Mouse (Mus musculus) brain, embryonic 18.5 days (tissue): ENCODE measurements around the gene Nmu.

Experiments
- DNase-seq: peaks from one replicate; pipeline ENCODE4 v3.0.0-alpha.2; 2012; ENCODE audit warnings: low read depth, low spot score

Nmu gene

DNA sequence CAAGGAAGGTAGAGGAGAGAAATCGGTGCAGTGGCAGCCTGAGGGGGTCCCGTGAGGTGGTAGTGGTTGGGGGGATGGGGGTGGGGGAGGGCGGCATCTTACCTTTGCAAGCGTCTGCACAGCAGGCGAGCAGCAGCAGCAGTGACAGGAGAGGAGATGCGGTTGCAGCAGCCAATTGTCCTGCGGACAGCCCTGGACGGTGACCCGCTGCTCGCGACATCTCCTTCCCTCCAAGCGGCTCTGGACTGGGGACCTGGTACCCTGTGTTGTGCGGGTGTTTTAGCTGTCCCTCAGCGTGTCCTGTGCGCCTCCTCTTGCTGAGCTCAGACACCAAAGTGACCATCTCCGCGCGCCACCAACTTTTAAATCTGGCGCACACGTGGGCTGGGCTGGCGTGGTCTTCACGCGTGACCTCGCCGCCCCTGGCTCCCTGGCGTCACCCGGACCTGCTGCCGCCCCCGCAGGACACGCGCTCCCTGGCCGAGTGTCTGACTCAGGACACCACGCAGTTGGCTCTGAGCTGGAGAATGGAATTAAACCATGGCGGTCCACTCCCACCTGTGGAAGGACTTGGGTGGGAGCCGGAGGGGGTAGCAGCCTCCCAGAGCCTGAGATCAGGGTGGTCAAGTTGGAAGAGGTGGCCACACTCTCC, at the start of gene Nmu:
Nmu (minus strand) TSS at position 336 of the 652 bp plus-strand sequence.
- DNase-seq: no peak

DNA sequence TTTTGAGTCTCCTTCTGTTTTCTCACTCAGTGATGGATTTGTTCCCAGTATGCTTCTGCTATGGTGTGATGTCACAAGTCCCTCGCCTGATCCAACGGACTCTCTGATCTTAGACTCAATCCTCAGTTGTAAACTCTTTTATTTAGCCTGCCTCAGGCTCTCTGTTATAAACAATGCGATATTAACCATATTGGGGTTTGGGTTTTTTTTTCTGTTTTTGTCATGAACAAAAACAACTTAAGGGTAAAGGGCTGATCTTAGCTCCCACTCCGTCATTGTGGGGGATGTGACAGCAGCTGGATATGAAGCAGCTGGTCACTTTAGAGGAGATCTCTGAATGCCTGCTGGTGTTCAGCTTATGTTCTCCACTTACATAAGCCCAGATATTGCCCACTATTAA, 48.1 kb upstream of the Nmu start:
- DNase-seq: no peak

DNA sequence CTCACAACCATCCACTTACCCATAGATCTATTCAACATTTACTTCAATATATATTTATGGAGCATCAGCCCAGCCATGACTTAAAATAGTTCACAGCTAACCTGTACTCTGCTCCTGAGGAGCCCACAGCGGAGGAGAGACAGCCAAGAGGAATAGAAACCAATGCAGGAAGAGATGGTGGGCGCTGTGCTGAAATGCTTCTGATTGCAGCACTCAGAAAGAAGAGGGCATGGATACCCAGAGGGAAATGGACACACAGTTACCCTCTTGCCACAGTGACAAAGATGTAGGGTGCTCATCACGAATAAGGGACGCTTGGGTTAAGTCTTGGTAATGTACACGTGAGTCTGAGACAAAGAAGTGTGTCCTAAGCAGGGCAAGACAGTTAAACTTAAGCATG, 30.8 kb upstream of the Nmu start:
- DNase-seq: no peak

- DNase-seq: no peak
Measured at GRCm38 (mm10) chr5:76389041-76389795, 25.6 kb upstream of the Nmu start.

GRCm38 (mm10) chr5:76388474-76388873, 24.9 kb upstream of the Nmu start:
- DNase-seq: no peak

GRCm38 (mm10) chr5:76383673-76384072, 20.1 kb upstream of the Nmu start:
- DNase-seq: no peak

- no peak for DNase-seq
Measured at GRCm38 (mm10) chr5:76381836-76382235, 18.2 kb upstream of the Nmu start.

- DNase-seq: no peak
Measured at GRCm38 (mm10) chr5:76379216-76379615, 15.6 kb upstream of the Nmu start.

DNA sequence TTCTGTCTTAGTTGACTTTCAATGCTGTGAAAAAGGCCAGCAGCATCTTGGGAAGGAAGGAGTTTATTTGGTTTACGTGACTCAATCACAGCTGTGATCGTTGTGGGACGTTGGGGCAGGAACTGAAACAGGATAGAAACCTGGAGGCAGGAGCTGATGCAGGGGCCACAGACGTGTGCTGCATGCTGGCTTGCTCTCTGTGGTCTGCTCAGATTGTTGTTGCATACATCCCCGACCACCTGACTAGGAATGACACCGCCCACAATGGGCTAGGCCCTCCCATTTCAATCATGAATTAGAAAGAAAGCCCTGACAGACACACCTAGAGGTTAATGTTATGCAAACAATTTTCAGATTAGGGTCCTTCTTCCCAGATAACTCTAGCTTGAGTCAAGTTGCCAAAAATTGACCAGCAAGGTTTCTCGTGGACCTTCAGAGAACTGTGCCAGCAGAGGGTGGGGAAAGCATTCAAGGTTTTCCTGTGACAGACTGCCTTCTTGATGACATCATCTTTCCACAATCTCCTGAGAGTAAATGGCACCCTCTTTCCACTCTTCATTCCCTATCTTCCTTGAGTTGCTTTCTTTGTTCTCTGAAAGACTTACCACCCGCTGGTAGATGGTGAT, 5.7 kb upstream of the Nmu start:
- no peak for DNase-seq

GRCm38 (mm10) chr5:76365406-76365805, 1.8 kb upstream of the Nmu start:
- no peak for DNase-seq

GRCm38 (mm10) chr5:76360786-76361185, 2.8 kb downstream of the Nmu start:
- DNase-seq: no peak

DNA sequence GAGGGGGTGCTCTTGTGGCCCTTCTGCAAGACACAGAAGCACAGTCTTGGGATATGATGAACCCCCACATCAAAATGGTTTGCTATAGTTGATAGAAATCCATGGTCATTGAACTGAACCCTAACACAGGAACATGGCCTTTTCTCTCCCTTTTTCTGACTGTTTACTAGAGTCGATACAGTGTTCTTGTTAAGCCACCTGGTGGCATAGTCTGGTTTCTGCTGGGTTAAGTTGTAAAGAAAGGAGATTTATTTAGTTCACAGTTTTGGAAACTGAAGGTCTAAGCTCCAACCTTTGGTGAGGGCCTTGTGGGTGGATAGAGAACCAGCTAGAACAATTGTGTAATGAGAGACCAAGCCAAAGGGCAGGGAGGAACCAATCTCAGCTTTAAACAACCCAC, 3.5 kb downstream of the Nmu start:
- DNase-seq: no peak

GRCm38 (mm10) chr5:76351953-76352611, 11.5 kb downstream of the Nmu start:
- DNase-seq: peak; percentile 14

GRCm38 (mm10) chr5:76351537-76351936, 12.1 kb downstream of the Nmu start:
- DNase-seq: no peak

GRCm38 (mm10) chr5:76346137-76346536, 17.5 kb downstream of the Nmu start:
- DNase-seq: peak; percentile 10

DNA sequence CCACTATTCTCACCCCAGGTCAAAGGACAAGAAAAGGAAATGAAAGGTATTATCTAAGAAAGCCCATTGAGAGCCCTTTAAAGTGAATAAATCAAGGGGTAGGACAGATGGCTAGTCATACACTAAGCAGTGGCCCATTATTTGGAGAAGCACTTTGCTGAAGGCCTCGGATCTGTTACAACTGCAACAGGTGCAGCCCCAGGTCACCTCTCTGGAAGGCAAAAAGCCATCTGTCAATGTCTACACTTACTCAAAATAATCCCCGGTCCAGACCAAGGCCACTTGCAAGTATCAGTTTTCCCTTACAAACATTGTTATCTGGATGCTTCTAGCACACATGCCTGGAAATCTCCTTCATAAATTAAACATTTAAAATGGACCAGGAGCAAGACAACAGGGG, 22.7 kb downstream of the Nmu start:
- no peak for DNase-seq

DNA sequence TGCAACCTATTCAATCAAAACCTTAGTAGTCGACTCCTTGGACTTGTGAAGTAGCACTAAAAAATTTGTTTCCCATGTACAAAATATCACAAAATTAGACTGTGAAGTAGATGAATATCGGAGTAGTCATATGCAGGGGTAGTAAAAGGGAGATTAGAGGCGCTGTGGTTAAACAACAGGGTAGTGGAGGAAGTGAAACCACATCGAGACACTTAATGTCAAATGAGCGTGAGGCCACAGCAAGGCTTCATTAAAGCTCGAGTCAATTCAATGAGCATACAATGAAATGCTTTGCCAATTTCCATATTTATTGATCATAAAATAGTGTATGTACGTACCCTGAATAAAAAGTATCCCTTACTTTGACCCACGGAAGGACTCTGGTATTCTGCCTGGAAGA, 26.5 kb downstream of the Nmu start:
- DNase-seq: no peak

- no peak for DNase-seq
Measured at GRCm38 (mm10) chr5:76333833-76334232, 29.8 kb downstream of the Nmu start.

GRCm38 (mm10) chr5:76330953-76331352, 32.6 kb downstream of the Nmu start, which contains the start of gene Pdcl2:
Pdcl2 (minus strand) TSS chr5:76331156.
- DNase-seq: no peak

DNA sequence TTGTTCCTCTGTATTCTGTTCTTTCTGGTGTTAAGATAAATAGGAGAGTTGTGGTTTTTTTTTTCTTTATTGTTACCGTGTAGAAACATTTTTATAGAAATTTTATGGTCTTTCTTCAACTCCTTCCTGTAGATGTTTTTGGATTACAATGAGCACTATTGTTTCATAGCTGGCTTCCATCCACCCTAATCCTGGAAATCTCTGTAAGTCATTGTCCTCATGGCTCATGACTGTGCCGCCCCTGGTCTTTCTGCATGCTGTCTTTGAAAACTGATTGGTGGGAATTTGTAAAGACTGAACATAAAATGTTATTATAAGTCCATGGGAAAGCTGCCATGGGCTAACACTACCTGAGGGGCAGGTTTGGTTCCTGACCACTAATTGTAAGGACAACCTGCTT, 36.3 kb downstream of the Nmu start:
- no peak for DNase-seq

GRCm38 (mm10) chr5:76325113-76325512, 38.5 kb downstream of the Nmu start:
- DNase-seq: no peak
